Mouse (Mus musculus) natural killer cell, adult 2 months (primary cell): ENCODE measurements around the gene Acot12.
"Not testable (repeated sequence)": the region's sequence is repeated elsewhere in the genome, so short reads cannot be mapped to it uniquely, and the experiment has no call there.

Experiments
- DNase-seq, 2 experiments: peaks; one replicate each; pipeline ENCODE4 v3.0.0; 2022; ENCODE audit warnings: low spot score in 2 of 2

Acot12 gene

DNA sequence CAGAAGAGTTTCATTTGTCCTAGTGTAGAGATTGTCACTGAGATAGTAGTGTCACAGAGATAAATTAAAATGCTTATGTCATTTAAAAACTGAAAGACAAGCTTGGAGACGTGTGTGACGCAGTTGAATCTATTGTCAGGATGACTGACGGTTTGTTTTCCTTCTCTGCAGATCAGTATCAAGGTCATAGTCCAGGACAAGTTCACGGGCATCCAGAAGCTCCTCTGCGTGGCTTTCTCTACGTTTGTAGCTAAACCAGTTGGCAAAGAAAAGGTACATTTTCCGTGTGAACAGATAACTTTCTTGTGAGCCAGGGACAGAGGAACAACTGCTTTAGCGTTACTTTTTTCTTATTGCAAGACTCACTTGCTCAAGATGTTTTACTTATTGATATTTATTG lies 18.5 kb downstream of the Acot12 start:
- DNase-seq = no peak

DNA sequence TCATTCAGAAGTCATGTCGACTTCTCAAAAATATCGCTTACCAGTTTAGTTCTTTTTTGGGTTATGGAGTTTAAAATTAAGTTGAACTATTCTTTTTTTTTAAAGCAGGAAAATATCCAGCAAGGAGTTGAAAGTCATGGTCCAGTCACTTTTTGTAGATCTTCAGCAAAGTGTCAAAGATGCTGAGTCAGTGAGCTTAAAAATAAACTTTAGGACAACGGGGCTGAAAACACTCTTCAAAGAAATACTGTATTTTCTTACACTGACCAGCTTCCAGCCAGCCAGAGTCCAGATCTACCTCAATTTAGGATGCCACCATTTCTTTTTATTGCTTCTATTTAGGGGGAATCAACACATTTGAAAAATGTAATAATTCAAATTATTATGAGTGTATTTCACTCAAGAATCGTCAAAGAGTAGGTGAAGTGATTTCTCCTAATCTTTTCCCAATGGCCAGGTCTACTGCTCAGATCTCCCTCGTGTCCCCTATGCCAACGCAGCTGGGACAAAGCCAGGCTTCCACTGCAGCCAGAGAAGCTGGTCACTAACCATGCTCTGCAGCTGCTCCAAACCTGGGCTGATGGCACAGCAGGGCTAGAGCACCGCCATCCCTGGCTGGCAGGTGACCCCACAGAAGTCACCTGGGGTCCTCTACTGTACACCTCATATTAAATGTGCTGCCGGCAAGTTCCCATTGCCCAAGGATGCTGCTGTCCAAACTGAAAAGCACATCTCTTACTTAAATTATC lies 19.2 kb downstream of the Acot12 start:
- no peak for DNase-seq

DNA sequence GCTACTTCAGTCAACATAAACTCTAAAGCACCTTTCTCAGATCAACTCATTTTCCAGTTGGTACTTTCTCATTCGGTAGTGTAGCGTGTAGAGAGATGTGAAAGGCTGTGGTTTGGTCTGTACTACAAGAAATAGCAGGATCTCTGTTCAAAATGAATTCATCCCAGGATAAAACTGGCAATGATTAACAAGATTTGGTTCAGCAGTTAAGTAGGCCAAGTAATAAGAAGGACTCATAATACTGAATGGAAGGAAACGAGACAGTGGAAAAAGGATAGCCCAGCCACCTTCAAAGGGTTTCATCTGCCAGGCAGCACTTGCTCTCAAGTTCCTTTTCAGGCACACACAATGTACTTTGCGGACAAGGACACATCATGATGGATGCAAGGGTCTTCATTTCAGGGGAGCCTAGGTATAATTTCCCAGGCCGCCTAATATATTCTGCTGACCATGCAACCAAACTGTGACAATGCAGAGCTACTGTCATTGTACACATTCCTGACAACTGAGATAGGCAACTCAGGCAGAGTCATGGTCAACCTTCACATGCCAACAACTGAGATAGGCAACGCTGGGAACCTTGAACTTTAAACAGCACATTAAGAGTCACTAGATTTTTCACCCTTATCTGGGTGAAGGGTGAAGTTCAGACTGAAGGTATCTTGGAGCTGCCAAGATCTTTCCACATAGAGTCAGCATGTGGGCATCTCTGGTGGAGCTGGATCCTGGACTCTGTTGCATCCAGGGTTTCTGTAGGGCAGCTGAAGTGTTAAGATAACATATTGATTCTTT lies 20.5 kb downstream of the Acot12 start:
- DNase-seq = no peak

DNA sequence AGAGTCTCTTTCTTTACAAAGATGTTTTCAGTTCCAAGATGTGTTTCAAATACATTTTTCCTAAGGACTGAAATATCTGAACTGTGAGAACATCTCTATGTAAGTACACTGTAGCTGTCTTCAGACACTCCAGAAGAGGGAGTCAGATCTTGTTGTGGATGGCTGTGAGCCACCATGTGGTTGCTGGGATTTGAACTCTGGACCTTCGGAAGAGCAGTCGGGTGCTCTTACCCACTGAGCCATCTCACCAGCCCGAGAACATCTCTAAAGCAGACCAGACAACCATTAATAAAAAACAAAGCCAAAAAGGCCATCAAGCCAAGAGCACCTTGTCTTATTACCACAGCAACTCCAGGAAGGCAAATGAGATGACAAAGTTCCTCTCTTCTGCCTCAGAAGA lies 22.3 kb downstream of the Acot12 start:
- not testable (repeated sequence) for DNase-seq

DNA sequence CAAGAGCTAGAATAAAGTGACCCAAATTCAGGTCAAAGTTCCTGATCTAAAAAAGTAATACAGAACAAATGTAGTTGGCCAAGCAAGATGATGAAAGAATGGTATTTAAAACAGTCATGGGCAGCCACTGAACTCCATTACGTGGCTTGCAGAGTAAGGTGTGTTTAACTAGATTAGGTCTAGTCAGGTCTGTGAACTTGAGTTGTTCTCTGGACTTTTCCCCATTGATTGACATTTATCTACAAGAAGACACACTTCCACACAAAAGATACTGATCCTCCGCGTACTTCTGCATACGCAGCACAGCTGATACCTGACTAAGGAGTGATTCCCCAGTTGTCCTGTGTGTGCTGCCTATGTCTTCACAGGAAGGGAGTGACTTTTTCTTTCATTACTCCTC lies 24.3 kb downstream of the Acot12 start:
- DNase-seq = no peak

DNA sequence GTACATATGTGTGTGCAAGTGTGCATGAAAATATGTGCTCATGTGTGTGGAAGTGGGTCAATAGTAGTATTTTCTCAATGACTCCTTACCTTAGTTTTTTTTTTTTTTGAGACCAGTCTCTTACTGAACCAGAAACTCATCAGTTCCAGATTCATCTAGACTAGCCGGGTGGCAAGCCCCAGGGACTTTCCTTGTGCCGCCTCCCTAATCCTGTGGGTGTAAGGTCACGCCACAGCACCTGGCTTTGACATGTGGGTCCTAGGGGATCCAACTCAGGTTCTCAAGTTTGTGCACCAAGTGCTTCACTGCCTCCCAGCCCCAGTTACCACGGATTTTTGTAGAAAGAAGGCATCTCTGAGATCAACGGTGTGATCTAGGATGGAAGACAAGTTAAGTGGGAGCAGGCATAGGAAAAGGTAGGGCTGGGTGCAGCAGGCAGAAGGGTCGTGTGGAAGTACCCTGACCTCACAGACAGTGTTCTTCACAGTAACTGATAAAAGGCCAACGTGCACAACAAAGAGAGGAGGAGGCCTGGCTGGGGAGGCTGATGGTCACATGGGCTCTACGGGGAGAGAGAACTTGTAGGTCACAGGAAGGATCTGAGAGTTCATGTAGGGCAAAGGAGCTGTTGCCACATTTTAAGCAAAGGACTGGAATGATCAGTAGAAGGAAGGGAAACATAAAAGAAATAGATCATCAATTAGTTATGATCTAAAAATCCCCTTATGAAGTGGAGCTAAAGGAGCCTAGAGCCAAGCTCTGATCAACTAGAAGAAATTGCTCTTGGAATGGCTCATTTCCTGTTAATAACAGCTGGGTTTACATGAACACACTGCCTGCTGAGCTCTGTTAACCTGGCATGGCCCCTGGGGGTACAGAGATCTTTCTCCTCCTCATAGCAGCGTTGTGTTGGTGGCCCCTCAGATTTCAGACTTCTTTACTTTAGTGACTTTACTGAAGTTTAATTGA lies 27.7 kb downstream of the Acot12 start:
- DNase-seq = no peak

DNA sequence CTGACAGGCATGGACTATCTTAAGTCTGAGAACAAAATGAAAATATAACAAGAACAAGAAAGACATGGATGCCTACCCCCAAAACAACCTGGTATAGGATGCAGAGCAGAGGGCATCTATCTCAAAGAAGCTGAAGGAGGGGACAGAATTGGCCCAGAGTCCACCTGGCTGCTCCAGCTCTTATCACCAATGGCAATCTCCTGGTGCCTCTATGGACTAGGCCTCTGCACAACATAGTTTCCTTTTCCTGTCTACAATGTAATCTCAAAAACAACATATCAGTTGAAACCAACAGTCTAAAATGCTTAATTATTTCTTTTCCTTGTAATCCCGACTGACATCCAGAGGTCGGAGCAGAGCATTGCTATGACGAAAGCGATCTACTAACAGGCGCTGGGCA lies 36.8 kb downstream of the Acot12 start:
- no peak for DNase-seq

DNA sequence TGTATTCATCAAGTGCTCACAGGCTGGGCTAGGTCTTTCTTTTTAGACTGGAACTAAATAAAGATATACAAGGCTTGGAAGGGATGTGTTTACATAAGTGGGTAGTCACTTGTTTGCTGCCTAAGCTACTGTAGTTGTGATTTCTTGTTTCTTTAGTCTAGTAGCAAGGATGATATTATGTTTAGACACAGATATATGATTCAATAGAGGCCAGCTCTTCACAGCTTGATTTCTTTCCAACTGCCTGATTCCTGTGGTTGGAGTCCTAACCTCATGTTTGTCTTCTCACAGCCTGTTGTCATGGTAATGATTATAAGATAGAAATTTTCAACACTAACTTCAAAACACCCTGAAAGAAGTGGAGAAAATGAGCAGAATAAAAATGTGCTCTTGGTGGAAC lies 38.6 kb downstream of the Acot12 start:
- no peak for DNase-seq

DNA sequence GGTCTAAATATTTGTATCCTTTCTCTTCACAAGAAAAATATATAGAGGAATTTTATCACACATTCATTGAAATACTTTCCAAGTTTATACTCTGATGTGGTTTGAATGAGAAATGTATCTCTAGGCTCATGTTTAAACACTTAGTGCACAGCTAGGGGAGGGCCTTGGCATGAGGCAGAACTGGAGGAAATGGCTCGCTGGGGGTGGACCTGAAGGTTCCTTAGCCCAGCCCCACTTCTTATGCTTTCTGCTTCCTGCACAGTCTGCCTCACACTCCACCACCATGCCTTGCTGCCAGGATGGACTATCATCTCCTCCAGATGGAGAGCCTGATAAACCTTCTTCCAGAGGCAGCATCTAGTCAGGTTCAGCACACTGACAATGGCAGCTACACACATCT lies 50.7 kb downstream of the Acot12 start:
- no peak for DNase-seq

DNA sequence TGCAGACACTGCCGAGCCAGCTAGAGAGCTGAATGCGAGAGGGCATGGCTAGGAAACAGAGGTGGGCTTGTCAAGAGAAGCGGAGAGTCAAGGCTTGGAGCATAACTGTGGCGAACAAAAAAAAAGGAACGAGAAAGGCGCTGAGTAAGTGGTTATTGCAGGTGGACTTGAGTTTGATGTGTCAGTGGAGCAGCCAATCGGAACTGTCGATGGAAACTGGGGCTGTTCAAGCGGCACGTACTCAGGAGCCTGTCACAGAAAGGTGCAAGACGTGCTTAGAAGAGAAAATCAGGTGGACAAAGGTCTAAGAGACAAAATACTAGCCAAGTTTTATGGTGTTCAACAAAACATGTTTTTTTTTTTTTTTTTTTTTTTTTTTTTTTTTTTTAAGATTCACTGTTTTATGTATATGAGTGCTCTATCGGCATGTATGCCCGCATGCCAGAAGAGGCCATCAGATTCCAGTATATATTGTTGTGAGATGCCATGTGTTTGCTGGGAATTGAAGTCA lies 53.7 kb downstream of the Acot12 start:
- DNase-seq = no peak

DNA sequence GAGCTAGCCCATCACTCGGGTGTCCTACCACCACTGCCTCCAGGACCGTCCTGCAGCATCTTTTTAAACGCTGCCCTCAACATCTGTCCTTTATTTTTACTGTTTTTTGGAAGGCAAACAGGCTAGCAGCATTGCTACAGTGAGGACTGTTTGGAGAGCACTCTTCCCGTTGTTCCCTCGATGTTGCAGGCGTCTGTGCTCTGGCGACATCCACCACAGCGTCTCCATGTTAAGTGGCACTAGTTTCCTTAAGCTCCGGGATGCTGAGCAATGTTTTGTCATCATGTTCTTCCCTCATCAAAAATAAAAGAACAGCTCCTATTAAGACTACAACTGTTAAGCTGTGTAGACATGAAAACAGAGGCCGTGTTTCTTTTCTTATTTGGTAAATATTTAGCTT lies 54.3 kb downstream of the Acot12 start:
- DNase-seq = no peak

DNA sequence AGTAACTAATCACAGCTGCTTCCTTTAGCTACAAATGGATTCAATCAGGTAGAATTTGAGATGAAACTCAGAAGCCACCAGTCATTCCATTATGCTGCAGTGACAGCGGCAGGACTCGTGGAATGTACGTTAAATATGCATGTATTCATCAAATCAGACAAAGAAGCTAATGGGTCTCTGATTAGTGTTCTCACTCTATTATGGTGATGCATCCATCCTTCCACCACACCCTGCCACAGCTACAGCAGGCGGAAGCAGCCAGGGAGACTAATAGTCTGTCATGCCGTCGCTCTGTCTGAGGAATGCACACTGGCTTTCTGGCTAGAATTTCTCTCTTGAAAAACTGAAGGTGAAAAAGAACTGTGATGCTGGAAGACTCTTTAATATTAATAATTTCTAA lies 54.7 kb downstream of the Acot12 start:
- DNase-seq = no peak

DNA sequence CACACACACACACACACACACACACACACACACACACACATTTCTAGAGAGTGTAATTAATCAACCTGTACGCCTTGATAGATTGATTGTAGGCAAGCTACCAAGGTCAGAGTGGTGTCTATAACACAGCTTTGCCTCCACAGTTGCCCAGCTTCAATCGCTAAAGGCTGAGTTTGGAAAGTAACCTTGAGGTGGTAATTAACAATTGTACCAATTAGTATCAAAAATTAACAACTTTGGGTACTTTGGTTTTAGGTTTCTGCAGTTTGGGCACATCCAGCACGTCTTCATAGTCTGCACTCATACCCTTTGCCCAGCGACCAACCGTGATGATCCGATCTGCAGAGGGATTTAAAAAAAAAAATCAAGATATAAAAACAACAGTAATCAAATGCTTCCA lies 55.6 kb downstream of the Acot12 start:
- no peak for DNase-seq

DNA sequence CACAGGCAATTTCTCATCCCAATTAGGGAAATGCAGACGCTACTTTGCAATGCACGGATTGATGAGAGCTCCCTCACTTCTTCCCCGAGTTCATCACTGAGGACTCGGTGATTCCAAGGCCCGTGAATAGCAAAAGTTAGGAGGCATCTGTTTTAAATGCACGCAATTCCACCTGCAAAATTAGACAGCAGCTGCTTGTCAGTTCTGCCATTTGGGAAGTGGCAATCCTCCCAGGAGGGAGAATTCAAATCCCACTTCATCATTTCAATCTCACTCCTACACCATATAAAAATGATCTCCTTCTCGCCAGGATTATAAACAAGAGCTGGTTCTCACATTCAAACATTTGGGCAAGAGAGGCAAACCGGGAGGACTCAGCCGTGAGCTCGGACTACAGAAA lies 56.1 kb downstream of the Acot12 start:
- no peak for DNase-seq

DNA sequence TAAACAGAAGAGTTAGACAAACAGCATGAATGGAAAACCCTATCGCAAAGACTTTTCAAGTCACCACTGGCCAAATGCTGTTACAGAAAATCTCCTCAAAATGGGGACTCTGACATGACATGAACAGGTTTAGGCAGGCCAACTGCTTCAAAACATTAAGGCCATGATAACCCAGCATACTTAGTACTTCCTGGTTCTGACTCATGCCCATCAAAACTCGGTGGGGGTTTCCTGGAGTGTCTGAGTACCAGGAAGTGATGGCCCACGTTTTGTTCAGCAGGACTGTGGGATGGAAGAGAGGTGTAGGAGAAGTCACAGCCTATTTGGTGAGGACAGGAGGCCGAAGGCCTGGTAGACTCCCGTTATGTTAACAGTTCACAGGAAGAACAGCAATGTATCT lies 60.4 kb downstream of the Acot12 start:
- DNase-seq = no peak

DNA sequence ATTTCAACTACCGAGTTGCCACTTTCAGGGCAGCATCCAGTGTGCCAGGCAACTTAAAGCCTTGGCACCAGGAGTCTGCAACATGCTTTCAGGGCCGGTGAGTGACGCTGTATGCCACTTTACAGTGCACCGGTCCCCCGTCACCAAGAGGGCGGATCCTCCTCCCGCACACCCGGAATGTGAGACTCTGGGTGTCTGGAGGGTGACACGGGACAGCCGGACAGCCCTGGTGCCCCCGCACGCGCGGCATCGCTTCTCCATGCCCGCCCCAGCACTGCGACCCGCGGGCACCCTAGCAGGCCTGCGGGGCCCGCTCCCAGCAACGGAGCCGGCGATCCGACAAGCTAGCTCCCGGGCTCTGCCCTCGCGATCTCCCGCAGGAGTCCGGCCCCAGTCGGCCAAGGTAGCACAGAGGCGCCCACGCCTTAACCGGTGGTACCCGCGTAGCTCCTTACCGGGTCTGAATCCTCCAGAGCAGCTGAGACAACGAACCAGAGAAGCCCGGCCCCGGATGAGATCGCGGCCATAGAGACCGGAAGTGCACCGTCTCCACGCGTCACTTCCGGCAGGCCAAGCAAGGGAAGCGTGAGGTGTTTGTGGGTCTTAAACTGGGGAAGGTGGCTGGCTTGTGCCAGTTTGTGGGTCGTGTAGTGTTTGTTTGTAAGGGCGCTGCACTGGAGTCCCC lies 66.0 kb downstream of the Acot12 start, which contains the start of gene Zcchc9:
TSS of gene Zcchc9 (minus strand) at position 551 of the 685 bp plus-strand sequence.
- DNase-seq = peak; percentile 86 to 88

DNA sequence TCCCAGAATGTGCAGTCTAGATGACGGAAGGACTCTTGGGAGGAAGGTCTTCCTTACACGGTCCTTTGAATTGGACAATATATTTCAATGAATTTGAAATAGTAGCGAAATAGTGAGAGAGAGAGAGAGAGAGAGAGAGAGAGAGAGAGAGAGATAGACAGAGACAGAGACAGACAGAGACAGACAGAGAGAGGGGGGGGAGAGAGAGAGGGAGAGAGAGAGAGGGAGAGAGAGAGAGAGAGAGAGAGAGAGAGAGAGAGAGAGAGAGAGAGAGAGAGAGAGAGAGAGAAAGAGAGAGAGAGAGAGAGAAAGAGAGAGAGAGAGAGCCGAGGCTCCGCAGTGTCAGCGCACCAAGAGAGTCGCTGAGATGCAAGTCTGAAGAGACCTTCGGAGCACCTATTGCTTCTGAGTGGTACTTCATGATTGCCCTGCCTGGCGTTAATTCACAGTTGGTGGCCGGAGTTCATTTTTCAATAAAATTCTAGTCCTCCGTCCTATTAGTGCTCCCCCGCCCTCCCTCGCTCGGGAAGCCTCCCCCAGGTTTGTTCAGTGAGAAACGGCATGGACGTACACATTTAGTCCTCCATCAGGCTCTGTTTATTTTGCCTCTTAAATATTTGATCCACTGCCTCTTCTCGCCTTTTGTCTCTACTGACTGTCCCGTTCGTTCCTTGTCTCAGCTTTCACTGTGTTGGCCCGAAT lies 66.7 kb downstream of the Acot12 start:
- no peak for DNase-seq

DNA sequence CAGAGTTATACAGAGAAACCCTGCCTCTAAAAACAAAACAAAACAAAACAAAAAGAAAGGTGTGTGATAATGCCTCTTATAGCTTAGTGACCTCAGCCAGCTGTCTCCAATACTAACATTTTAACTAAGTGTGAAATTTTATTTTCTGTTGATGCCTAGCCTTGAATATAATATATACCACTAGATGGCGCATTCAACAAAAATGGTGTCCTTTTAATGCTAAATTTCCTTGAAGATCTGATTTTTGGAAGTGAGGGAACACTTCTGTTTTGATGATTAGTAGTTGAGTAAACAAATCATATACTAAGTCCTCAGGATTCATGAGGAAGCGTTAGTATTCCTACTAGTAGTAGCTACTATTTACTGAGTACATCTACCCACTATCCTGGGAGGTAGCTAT lies 68.2 kb downstream of the Acot12 start:
- DNase-seq = no peak

DNA sequence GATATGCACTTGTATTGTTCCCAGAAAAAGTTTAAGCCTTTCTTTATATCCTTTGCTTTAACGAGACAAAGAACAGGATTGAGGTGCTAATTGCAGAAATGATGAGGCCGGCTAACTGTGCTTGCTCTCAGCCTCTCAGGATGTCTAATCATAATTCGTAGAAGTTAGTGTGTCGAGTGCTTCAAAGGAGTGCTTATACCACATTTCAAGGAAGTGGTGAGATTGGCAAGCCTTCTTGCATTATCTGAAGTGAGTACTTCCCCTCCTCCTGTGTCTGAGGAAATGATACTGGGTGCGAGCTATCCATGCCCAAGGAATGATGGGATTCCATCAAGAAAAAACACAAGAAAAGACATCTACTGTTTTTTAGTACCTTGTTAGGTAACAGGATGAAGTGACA lies 73.4 kb downstream of the Acot12 start:
- no peak for DNase-seq

DNA sequence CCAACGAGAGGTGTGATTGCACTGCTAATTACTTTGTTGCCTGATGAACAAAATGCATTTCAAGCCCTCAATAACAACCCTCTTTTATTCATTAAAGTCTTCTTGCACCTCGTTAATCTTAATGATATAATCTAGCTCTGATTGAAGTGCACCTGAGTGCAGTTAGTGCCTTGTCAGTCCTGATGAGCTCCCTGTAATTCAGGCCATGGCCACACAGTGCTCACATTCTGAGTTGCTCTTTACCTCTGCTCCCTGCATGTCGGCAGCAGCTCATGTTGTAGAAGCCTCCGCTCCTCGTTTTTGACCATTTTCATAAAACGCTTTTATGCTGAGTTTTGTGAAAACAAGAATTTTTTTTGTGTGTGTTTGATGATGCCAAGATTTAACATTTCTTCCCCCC lies 82.4 kb downstream of the Acot12 start:
- no peak for DNase-seq
